Mouse (Mus musculus) forebrain, embryonic 15.5 days (tissue): ENCODE data around the gene Nod1. TPM values are rescaled to one million over a fixed set of nuclear protein-coding genes. Genes with fewer than 3 reads are reported as not detected.

Experiments used
- polyA plus RNA-seq: library from polyadenylated mRNA; unstranded; fragments of >200 nt; fragmentation: Nextera tagmentation; extraction: Ambion mirVana; gene quantifications from 2 replicates; pipeline ENCODE4 v1.2.1, GENCODE M21; 2015

Nod1 gene
- polyA plus RNA-seq, 1 experiment from 2014 or later = 1.9 TPM

Other genes with a start within 250 kb of the Nod1 start
- 18.4 and 22.0 TPM in 2 replicates for gene Znrf2, start 155.7 kb downstream of the Nod1 start, polyA plus RNA-seq
- 13.3 and 15.5 TPM in 2 replicates for gene Ggct, start 20.3 kb upstream of the Nod1 start, polyA plus RNA-seq
- 218 and 219 TPM in 2 replicates for gene Gars, start 65.4 kb upstream of the Nod1 start, polyA plus RNA-seq
- gene Crhr2, start 160.4 kb upstream of the Nod1 start, polyA plus RNA-seq = 0.60 and 0.65 TPM in 2 replicates
- gene Inmt, start 202.4 kb upstream of the Nod1 start, polyA plus RNA-seq = not detected in 2 replicates
- gene Mindy4, start 230.8 kb upstream of the Nod1 start, polyA plus RNA-seq = 14.9 and 17.4 TPM in 2 replicates